Mouse (Mus musculus): ENCODE data around the gene H2al1o. TPM values are rescaled to one million over a fixed set of nuclear protein-coding genes. Genes with fewer than 3 reads are reported as not detected.
"Not testable (repeated sequence)": the region's sequence is repeated elsewhere in the genome, so short reads cannot be mapped to it uniquely, and the experiment has no call there.

Gene H2al1o
- not detected in 2 replicates for polyA plus RNA-seq (2016; fragmentation: Nextera tagmentation; extraction: Ambion mirVana)

- H3K4me3 ChIP-seq; H3K36me3 ChIP-seq; H3K27me3 ChIP-seq; H3K27ac ChIP-seq; H3K4me1 ChIP-seq; H3K9ac ChIP-seq; H3K9me3 ChIP-seq; ATAC-seq (ENCODE audit: insufficient number of reproducible peaks, insufficient read depth, low FRiP score, low TSS enrichment); H3K4me2 ChIP-seq (replicated peaks): not testable (repeated sequence)
- 77% methylated on average over 3 of the region's 3 CpGs for WGBS
These were observed at the start of gene H2al1o for GRCm38 (mm10) chrX:9572309-9572708. Gene H2al1o (minus strand): TSS chrX:9572409.

- 89% methylated on average over 7 of the region's 7 CpGs for WGBS
- not testable (repeated sequence) for H3K4me2 ChIP-seq (replicated peaks); H3K9me3 ChIP-seq; H3K4me1 ChIP-seq; ATAC-seq (ENCODE audit: insufficient number of reproducible peaks, insufficient read depth, low FRiP score, low TSS enrichment); H3K27me3 ChIP-seq; H3K9ac ChIP-seq; H3K4me3 ChIP-seq; H3K36me3 ChIP-seq; H3K27ac ChIP-seq
These were observed 25.8 kb upstream of the H2al1o start for GRCm38 (mm10) chrX:9598036-9598435.

GRCm38 (mm10) chrX:9536881-9537280 lies 35.3 kb downstream of the H2al1o start:
- Histone ChIP-seq H3K27me3 (no peaks in the 10 kb centered on the region), H3K27ac (no peak overlapping the region), H3K9ac (no peak overlapping the region), H3K4me1 (no peaks in the 10 kb centered on the region), H3K9me3 (no peaks in the 10 kb centered on the region), H3K36me3 (no peaks in the 10 kb centered on the region), H3K4me2 (replicated peaks) (no peak overlapping the region), H3K4me3 (no peak overlapping the region)
- WGBS, result 83% methylated on average over 3 of the region's 3 CpGs
- ATAC-seq (ENCODE audit: insufficient number of reproducible peaks, insufficient read depth, low FRiP score, low TSS enrichment), result no peak

Other genes starting within 250 kb of the H2al1o start
- gene H2al1k, start 221.8 kb downstream of the H2al1o start, polyA plus RNA-seq (2016; fragmentation: Nextera tagmentation; extraction: Ambion mirVana), result not detected in 2 replicates
- 0.83 and 1.00 TPM in 2 replicates for gene Cybb, start 84.6 kb downstream of the H2al1o start, polyA plus RNA-seq (2016; fragmentation: Nextera tagmentation; extraction: Ambion mirVana)
- 22.6 and 23.0 TPM in 2 replicates for gene Dynlt3, start 90.6 kb upstream of the H2al1o start, polyA plus RNA-seq (2016; fragmentation: Nextera tagmentation; extraction: Ambion mirVana)

Measured in embryonic facial prominence, embryonic 12.5 days (tissue).